8 mouse cellular contexts compared by ENCODE assay signal in genomic region chr11:117395228-117395627, GRCm38 (mm10).
DNase-seq lines count a peak whose midpoint lies in the region; ATAC-seq and TF ChIP-seq lines count a peak whose summit lies in the region.
"Had no signal": no experiment of that assay in that cellular context is flagged by ENCODE, and none has a peak within 500 bp of the region (broad histone marks: within the 10 kb centered on the region; RNA-seq: fewer than 3 reads in every experiment).

No protein-coding gene starts in this region.

- TF ChIP-seq POLR2A in thymus, adult 2 months (IDR thresholded peaks at IDR 0.05; ENCODE audit: control insufficient read depth, extremely low read depth, insufficient read depth, low read length, poor library complexity): no peak

- H3K9me3 ChIP-seq in lung, embryonic 15.5 days: no peaks in the 10 kb centered on the region
- H3K9me3 ChIP-seq in forebrain, embryonic 12.5 days: no peaks in the 10 kb centered on the region
- H3K9me3 ChIP-seq in intestine, embryonic 16.5 days (ENCODE audit: control insufficient read depth, low read length): no peaks in the 10 kb centered on the region
- H3K9me3 ChIP-seq: liver, embryonic 13.5 days had no signal

- H3K4me2 ChIP-seq in lung, embryonic 15.5 days: peak overlapping the region; percentile 7; the same call in 1 of the 2 replicates
- H3K4me2 ChIP-seq in forebrain, embryonic 12.5 days: peak overlapping the region; percentile 76
- peak overlapping the region; percentile 18; the same call in 1 of the 2 replicates for H3K4me2 ChIP-seq in intestine, embryonic 16.5 days (ENCODE audit: low read depth, low read length)
- H3K4me2 ChIP-seq: liver, embryonic 13.5 days had no signal

- WGBS in lung, embryonic 15.5 days: 4% methylated on average over 9 of the region's 9 CpGs
- 2% methylated on average over 9 of the region's 9 CpGs for WGBS in forebrain, embryonic 12.5 days
- WGBS in intestine, embryonic 16.5 days: 8% methylated on average over 9 of the region's 9 CpGs
- WGBS in thymus, adult 2 months: 4% methylated on average over 9 of the region's 9 CpGs

- no peaks in the 10 kb centered on the region for H3K36me3 ChIP-seq in lung, embryonic 15.5 days
- no peaks in the 10 kb centered on the region for H3K36me3 ChIP-seq in forebrain, embryonic 12.5 days (replicated peaks)
- no peaks in the 10 kb centered on the region for H3K36me3 ChIP-seq in intestine, embryonic 16.5 days (ENCODE audit: control insufficient read depth, insufficient read depth, low read length)
- no peaks in the 10 kb centered on the region for H3K36me3 ChIP-seq in thymus, adult 2 months (ENCODE audit: control insufficient read depth, insufficient read depth, low read length)
- H3K36me3 ChIP-seq: liver, embryonic 13.5 days had no signal

- DNase-seq in lung, postnatal 4 days: no peak
- peak; percentile 51 for DNase-seq in retina, postnatal 1 day
- no peak for DNase-seq in thymus, adult 2 months
- DNase-seq in spleen, adult 12 weeks (ENCODE audit: low spot score): no peak
- DNase-seq: liver, embryonic 13.5 days had no signal

- H3K9ac ChIP-seq in lung, embryonic 15.5 days: no peak overlapping the region
- peak overlapping the region; percentile 44 for H3K9ac ChIP-seq in forebrain, embryonic 12.5 days
- no peak overlapping the region for H3K9ac ChIP-seq in intestine, embryonic 16.5 days (ENCODE audit: low read depth, low read length)
- H3K9ac ChIP-seq: liver, embryonic 13.5 days had no signal

- H3K4me1 ChIP-seq in lung, embryonic 15.5 days: peaks cover 15% of the 10 kb centered on the region
- H3K4me1 ChIP-seq in forebrain, embryonic 12.5 days: peaks cover 44% of the 10 kb centered on the region
- peaks cover 18% of the 10 kb centered on the region for H3K4me1 ChIP-seq in intestine, embryonic 16.5 days (ENCODE audit: control insufficient read depth, insufficient read depth, low read length)
- H3K4me1 ChIP-seq in thymus, adult 2 months (replicated peaks; ENCODE audit: control insufficient read depth, insufficient read depth, low read length): peaks cover 5% of the 10 kb centered on the region; the same call in 1 of the 2 replicates

- no peak for ATAC-seq in lung, embryonic 15.5 days (ENCODE audit: borderline replicate concordance, extremely low read depth, low FRiP score, low TSS enrichment)
- peak; percentile 20; the same call in 1 of the 2 replicates for ATAC-seq in forebrain, embryonic 12.5 days (ENCODE audit: low FRiP score)
- ATAC-seq in intestine, embryonic 16.5 days: no peak

- TF ChIP-seq CTCF in thymus, adult 2 months (IDR thresholded peaks at IDR 0.05; ENCODE audit: borderline replicate concordance, control insufficient read depth, extremely low read depth, insufficient read depth, low read length, poor library complexity): no peak

- H3K27ac ChIP-seq in lung, embryonic 15.5 days: no peak overlapping the region
- peak overlapping the region; percentile 74 for H3K27ac ChIP-seq in forebrain, embryonic 12.5 days
- H3K27ac ChIP-seq in intestine, embryonic 16.5 days (ENCODE audit: low read length): no peak overlapping the region
- H3K27ac ChIP-seq in thymus, adult 2 months (ENCODE audit: control insufficient read depth, insufficient read depth, low read length): no peak overlapping the region
- H3K27ac ChIP-seq: liver, embryonic 13.5 days had no signal

- no peak overlapping the region for H3K4me3 ChIP-seq in lung, embryonic 15.5 days
- H3K4me3 ChIP-seq in forebrain, embryonic 12.5 days (replicated peaks): peak overlapping the region; percentile 42; the same call in 1 of the 2 replicates
- H3K4me3 ChIP-seq in intestine, embryonic 16.5 days (ENCODE audit: low read length): peak overlapping the region; percentile 19; the same call in 1 of the 2 replicates
- no peak overlapping the region for H3K4me3 ChIP-seq in thymus, adult 2 months (ENCODE audit: control insufficient read depth, insufficient read depth, low read length)
- H3K4me3 ChIP-seq: liver, embryonic 13.5 days had no signal

- H3K27me3 ChIP-seq in lung, embryonic 15.5 days: peaks cover 48% of the 10 kb centered on the region
- peaks cover 50% of the 10 kb centered on the region for H3K27me3 ChIP-seq in forebrain, embryonic 12.5 days
- H3K27me3 ChIP-seq in intestine, embryonic 16.5 days (replicated peaks; ENCODE audit: control insufficient read depth, insufficient read depth, low read length): peaks cover 18% of the 10 kb centered on the region
- peaks cover 9% of the 10 kb centered on the region for H3K27me3 ChIP-seq in thymus, adult 2 months (ENCODE audit: control insufficient read depth, insufficient read depth, low read length)

Comparison
In these comparisons a context has a peak if more than half of its experiments do, and no peak if none do; other contexts are left out.
1. H3K4me2 ChIP-seq: peak in every context shown above with its lines; median percentile 76 in forebrain, embryonic 12.5 days; 18 in intestine, embryonic 16.5 days; 7 in lung, embryonic 15.5 days.
2. H3K4me3 ChIP-seq: peak in forebrain, embryonic 12.5 days (single experiment) and intestine, embryonic 16.5 days (single experiment); none in lung, embryonic 15.5 days (single experiment) and thymus, adult 2 months (single experiment).